In the genomic region with DNA sequence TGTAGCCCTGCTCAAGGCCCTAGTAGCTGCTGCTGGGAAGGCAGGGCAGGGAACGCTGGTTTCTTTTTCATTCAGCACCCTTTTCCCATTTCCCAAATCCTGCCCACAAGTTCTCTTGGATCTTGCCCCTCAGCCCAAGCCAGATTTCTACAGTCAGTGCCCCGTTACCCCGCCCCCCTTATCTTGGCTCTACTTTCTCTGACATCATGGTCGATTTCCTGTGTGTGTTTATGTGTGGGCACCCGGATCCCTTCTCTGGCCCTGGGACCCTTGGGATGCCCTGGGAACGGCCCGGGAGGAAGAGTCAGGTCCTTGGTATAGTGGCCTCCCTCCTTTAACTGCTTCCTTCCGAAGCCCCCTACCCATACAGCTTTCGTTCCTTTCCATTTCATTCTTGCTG, we compare ENCODE assay signal across 7 mouse cellular contexts. TPM values are rescaled to one million over a fixed set of nuclear protein-coding genes. Genes with fewer than 3 reads are reported as not detected.
A peak's percentile ranks its signal among the peaks of the same experiment; 100 is the strongest.
DNase-seq lines count a peak whose midpoint lies in the region; ATAC-seq lines count a peak whose summit lies in the region.

No protein-coding gene starts in this region.

- peaks cover 16% of the 10 kb centered on the region for H3K4me1 ChIP-seq in embryonic facial prominence, embryonic 13.5 days
- H3K4me1 ChIP-seq in hindbrain, embryonic 10.5 days (replicated peaks) = peaks cover 19% of the 10 kb centered on the region
- H3K4me1 ChIP-seq in liver, embryonic 13.5 days (replicated peaks) = peaks cover 3% of the 10 kb centered on the region; the same call in 1 of the 2 replicates
- no peaks in the 10 kb centered on the region for H3K4me1 ChIP-seq in neural tube, embryonic 11.5 days (ENCODE audit: control insufficient read depth, insufficient read depth, low read length)

- H3K9ac ChIP-seq in embryonic facial prominence, embryonic 13.5 days = peak overlapping the region; percentile 83
- peak overlapping the region; percentile 52 for H3K9ac ChIP-seq in liver, embryonic 13.5 days
- no peak overlapping the region for H3K9ac ChIP-seq in neural tube, embryonic 11.5 days (ENCODE audit: low read length)

- peak overlapping the region; percentile 65 for H3K4me3 ChIP-seq in embryonic facial prominence, embryonic 13.5 days
- H3K4me3 ChIP-seq in hindbrain, embryonic 10.5 days = peak overlapping the region; percentile 68
- H3K4me3 ChIP-seq in liver, embryonic 13.5 days (replicated peaks) = peak overlapping the region; percentile 52
- H3K4me3 ChIP-seq in neural tube, embryonic 11.5 days (ENCODE audit: low read depth, low read length) = peak overlapping the region; percentile 63

- peak overlapping the region; percentile 82 for H3K4me2 ChIP-seq in embryonic facial prominence, embryonic 13.5 days
- H3K4me2 ChIP-seq in liver, embryonic 13.5 days = peak overlapping the region; percentile 57
- H3K4me2 ChIP-seq in neural tube, embryonic 11.5 days (ENCODE audit: low read depth) = peak overlapping the region; percentile 82

- peaks cover 41% of the 10 kb centered on the region for H3K36me3 ChIP-seq in embryonic facial prominence, embryonic 13.5 days
- H3K36me3 ChIP-seq in hindbrain, embryonic 10.5 days = peaks cover 39% of the 10 kb centered on the region
- peaks cover 9% of the 10 kb centered on the region for H3K36me3 ChIP-seq in liver, embryonic 13.5 days
- H3K36me3 ChIP-seq in neural tube, embryonic 11.5 days (ENCODE audit: control insufficient read depth, insufficient read depth, low read length) = peaks cover 8% of the 10 kb centered on the region

- peak overlapping the region; percentile 92 for H3K27ac ChIP-seq in embryonic facial prominence, embryonic 13.5 days
- H3K27ac ChIP-seq in hindbrain, embryonic 10.5 days = peak overlapping the region; percentile 92
- H3K27ac ChIP-seq in liver, embryonic 13.5 days = peak overlapping the region; percentile 37; the same call in 1 of the 2 replicates
- no peak overlapping the region for H3K27ac ChIP-seq in neural tube, embryonic 11.5 days (ENCODE audit: low read depth, low read length)

- peak; percentile 66 for DNase-seq in adrenal gland, postnatal 14 days
- DNase-seq in hindbrain, embryonic 10.5 days (ENCODE audit: low spot score) = no peak
- no peak for DNase-seq in liver, embryonic 13.5 days
- DNase-seq in neural tube, embryonic 11.5 days (ENCODE audit: low spot score) = no peak
- DNase-seq in left cerebral cortex, adult 11 months (ENCODE audit: low spot score) = no peak
- no peak for DNase-seq in layer of hippocampus, adult 9-11 months

- ATAC-seq in embryonic facial prominence, embryonic 13.5 days (ENCODE audit: insufficient number of reproducible peaks, insufficient read depth, low FRiP score, low TSS enrichment, low read depth) = no peak
- no peak for ATAC-seq in liver, embryonic 13.5 days (ENCODE audit: low read depth)
- ATAC-seq in neural tube, embryonic 11.5 days (ENCODE audit: insufficient read depth, low FRiP score, low TSS enrichment) = no peak

- no peaks in the 10 kb centered on the region for H3K27me3 ChIP-seq in embryonic facial prominence, embryonic 13.5 days
- H3K27me3 ChIP-seq in hindbrain, embryonic 10.5 days (ENCODE audit: insufficient read depth, poor library complexity, severe bottlenecking) = no peaks in the 10 kb centered on the region
- peaks cover 63% of the 10 kb centered on the region for H3K27me3 ChIP-seq in liver, embryonic 13.5 days
- H3K27me3 ChIP-seq in neural tube, embryonic 11.5 days (ENCODE audit: control insufficient read depth, insufficient read depth, low read length) = no peaks in the 10 kb centered on the region

- no peaks in the 10 kb centered on the region for H3K9me3 ChIP-seq in embryonic facial prominence, embryonic 13.5 days
- H3K9me3 ChIP-seq in hindbrain, embryonic 10.5 days = no peaks in the 10 kb centered on the region
- no peaks in the 10 kb centered on the region for H3K9me3 ChIP-seq in liver, embryonic 13.5 days (replicated peaks)
- no peaks in the 10 kb centered on the region for H3K9me3 ChIP-seq in neural tube, embryonic 11.5 days (ENCODE audit: control insufficient read depth, low read length)

- WGBS in embryonic facial prominence, embryonic 13.5 days = 20% methylated on average over 9 of the region's 9 CpGs
- WGBS in hindbrain, embryonic 10.5 days = 45% methylated on average over 9 of the region's 9 CpGs
- WGBS in liver, embryonic 13.5 days (ENCODE audit: insufficient replicate concordance) = 17% methylated on average over 9 of the region's 9 CpGs
- WGBS in neural tube, embryonic 11.5 days = 49% methylated on average over 9 of the region's 9 CpGs

RNA-seq across cellular contexts. Expression of gene Syde1, which starts 1.0 kb away (rescaled TPM):
- total RNA-seq in adrenal gland, postnatal 14 days (2021) = 28.8 and 37.0 TPM in 2 replicates
- 22.4 and 22.6 TPM in 2 replicates for polyA plus RNA-seq in embryonic facial prominence, embryonic 13.5 days (2015; fragmentation: Nextera tagmentation; extraction: Ambion mirVana)
- 12.2 TPM in 2 replicates for polyA plus RNA-seq in hindbrain, embryonic 10.5 days (2016; fragmentation: Nextera tagmentation; extraction: Ambion mirVana)
- polyA plus RNA-seq in liver, embryonic 13.5 days (2015; fragmentation: Nextera tagmentation; extraction: Ambion mirVana) = 1.8 TPM in 2 replicates
- polyA plus RNA-seq in neural tube, embryonic 11.5 days (2014; fragmentation: Nextera tagmentation; extraction: Ambion mirVana) = 13.9 and 14.0 TPM in 2 replicates

RNA-seq across cellular contexts. Expression of gene Ilvbl, which starts 16.6 kb away (rescaled TPM):
- 38.7 and 60.7 TPM in 2 replicates for total RNA-seq in adrenal gland, postnatal 14 days (2021)
- 60.4 and 62.9 TPM in 2 replicates for polyA plus RNA-seq in embryonic facial prominence, embryonic 13.5 days (2015; fragmentation: Nextera tagmentation; extraction: Ambion mirVana)
- polyA plus RNA-seq in hindbrain, embryonic 10.5 days (2016; fragmentation: Nextera tagmentation; extraction: Ambion mirVana) = 35.5 and 48.0 TPM in 2 replicates
- polyA plus RNA-seq in liver, embryonic 13.5 days (2015; fragmentation: Nextera tagmentation; extraction: Ambion mirVana) = 16.7 and 17.4 TPM in 2 replicates
- 31.8 and 33.6 TPM in 2 replicates for polyA plus RNA-seq in neural tube, embryonic 11.5 days (2014; fragmentation: Nextera tagmentation; extraction: Ambion mirVana)

RNA-seq across cellular contexts. Expression of gene Olfr1357, which starts 27.1 kb away (rescaled TPM):
- total RNA-seq in adrenal gland, postnatal 14 days (2021) = not detected in 2 replicates
- polyA plus RNA-seq in embryonic facial prominence, embryonic 13.5 days (2015; fragmentation: Nextera tagmentation; extraction: Ambion mirVana) = not detected in 2 replicates
- polyA plus RNA-seq in hindbrain, embryonic 10.5 days (2016; fragmentation: Nextera tagmentation; extraction: Ambion mirVana) = not detected in 2 replicates
- not detected in 2 replicates for polyA plus RNA-seq in liver, embryonic 13.5 days (2015; fragmentation: Nextera tagmentation; extraction: Ambion mirVana)
- polyA plus RNA-seq in neural tube, embryonic 11.5 days (2014; fragmentation: Nextera tagmentation; extraction: Ambion mirVana) = not detected in 2 replicates
